Mouse (Mus musculus): ENCODE data around the gene Odf3l1. TPM values are rescaled to one million over a fixed set of nuclear protein-coding genes. Genes with fewer than 3 reads are reported as not detected.

The Odf3l1 gene
- total RNA-seq, 2 experiments from 2014 or later: not detected

DNA sequence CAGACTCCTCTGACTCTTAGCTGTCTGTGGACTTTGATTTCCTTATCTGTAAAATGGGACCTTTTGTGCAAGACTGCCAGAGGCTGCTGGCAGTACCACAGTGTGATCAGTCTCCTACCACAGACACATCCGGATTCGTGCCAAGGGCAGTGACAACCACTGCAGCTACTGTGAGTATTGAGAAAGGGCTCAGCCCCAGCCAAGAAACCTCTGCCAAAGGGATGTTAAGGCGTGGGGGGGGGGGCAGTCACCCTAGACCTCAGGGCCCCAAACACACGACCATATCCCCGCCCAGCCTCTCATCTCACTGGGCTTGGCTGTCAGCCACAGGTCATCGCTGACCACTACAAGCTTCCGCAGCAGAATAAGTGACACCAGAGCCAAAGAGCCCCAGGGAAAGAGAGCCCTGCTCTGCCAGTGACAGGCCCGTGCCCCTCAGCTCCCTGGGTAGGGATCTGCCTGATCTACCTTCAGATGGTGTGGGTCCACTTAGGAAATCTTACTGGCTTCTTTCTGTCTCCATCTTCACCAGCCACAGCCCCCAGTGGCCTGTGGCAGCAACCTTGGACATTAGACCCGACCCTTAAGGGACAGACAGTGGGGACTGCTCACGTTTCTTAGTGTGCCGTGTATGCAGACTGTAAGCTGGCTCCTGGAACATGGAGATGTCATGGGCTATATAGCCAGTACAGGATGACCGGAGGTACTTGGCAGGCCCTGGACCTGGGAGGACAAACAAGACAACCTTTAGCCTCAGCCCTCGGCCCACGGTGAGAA lies 14.2 kb downstream of the Odf3l1 start:
- peak; percentile 23 to 36 for DNase-seq
- intact Hi-C loops (cut with DNase I): no loop called here

GRCm38 (mm10) chr9:56847523-56847922 lies 17.0 kb downstream of the Odf3l1 start:
- intact Hi-C loops (cut with DNase I): no loop called here

GRCm38 (mm10) chr9:56844644-56845043 lies 19.8 kb downstream of the Odf3l1 start:
- DNase-seq: no peak
- intact Hi-C loops (cut with DNase I): no loop called here

More at GRCm38 (mm10) chr9:56847523-56847922, 17.0 kb downstream of the Odf3l1 start:
- peak; percentile 54 to 61 for DNase-seq

DNA sequence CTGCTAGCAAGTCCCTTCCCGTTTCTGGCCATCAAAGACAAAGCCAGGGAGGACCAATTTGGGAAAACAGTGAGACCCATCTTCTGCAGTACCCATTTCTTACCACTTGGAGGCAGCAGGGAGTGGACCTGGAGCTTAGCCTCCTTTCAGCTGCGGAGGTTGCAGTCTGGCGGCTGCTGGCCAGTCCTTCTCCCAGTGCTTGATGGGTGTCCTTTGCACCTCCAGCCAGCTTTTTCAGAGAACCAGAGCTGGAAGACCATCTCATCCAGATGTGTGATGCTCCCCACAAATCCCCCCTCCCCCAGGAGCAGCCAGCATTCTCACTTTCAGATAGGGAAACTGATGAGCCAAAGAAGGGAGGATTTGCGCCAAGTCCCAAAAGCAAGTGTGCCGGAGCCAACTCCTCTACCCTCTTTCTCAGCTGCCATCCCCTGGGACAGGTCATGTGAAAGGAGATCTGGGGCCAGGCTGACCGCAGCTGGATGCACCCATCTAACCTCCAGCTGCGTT lies 20.7 kb downstream of the Odf3l1 start:
- DNase-seq: peak in 1 of 2 experiments; percentile 73
- intact Hi-C loops (cut with DNase I): loop anchor here (2.0 kb wide), 1 partner anchor 45 kb away; no protein-coding TSS in a partner anchor

DNA sequence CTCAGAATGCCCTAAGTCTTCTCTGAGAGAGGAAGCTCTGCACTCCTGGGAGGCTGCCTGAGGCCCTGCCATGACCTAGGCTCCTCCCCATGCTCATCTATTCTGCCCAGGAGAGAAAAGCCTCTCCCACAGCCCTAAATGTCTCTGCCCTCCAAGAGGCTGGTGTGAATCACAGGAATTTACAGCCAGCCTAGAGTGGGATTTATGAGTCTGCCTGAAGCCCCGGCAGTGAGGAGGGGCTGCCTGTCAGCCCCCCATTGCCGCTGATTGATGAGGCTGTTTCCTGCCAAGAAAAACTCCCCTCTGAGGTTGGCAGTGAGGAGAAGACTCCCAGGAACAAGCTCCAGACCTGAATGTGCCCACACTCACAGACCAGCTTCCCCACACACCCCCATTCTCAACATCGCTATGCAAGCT lies 22.2 kb downstream of the Odf3l1 start:
- intact Hi-C loops (cut with DNase I): loop anchor here (2.0 kb wide), 1 partner anchor 46 kb away; no protein-coding TSS in a partner anchor
- no peak for DNase-seq

- no peak for DNase-seq
- intact Hi-C loops (cut with DNase I): loop anchor here (2.0 kb wide), 1 partner anchor 47 kb away; no protein-coding TSS in a partner anchor
Observed at GRCm38 (mm10) chr9:56841864-56842263, 22.6 kb downstream of the Odf3l1 start.

DNA sequence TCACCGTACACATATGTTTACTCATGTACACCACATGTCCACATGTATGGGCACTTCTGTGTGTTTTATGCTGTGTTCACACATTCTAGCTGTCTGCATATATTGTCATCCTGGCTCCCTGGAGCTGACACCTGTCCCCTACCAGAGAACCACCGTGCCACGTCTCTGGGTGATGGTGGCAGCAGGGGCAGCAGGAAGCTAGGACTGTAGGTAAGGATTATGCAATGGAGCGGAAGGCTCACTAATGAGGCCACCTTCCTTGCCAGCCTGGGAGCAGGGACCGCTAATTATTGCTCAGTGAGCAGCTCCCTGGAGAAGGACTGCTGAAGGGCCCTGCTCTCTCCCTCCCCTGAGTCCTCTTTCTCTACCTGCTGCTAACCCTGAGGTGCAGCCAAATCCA lies 23.8 kb downstream of the Odf3l1 start:
- no peak for DNase-seq

GRCm38 (mm10) chr9:56835152-56835551 lies 29.3 kb downstream of the Odf3l1 start:
- intact Hi-C loops (cut with DNase I): no loop called here
- DNase-seq: no peak

More for the DNA sequence above, 23.8 kb downstream of the Odf3l1 start:
- intact Hi-C loops (cut with DNase I): no loop called here

- DNase-seq: peak in 1 of 2 experiments; percentile 36
Observed at GRCm38 (mm10) chr9:56832900-56833299, 31.6 kb downstream of the Odf3l1 start.

DNA sequence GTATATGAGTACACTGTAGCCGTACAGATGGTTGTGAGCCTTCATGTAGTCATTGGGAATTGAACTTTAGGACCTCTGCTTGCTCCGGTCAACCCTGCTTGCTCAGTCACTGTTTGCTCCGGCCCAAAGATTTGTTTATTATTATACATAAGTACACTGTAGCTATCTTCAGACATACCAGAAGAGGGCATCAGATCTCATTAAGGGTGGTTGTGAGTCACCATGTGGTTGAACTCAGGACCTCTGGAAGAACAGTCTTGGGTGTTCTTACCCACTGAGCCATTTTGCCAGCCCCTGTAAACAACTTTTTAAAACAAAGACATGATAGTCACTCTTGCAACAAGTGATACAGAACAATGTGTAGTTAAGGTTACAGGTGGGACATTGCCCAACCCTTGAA lies 32.6 kb downstream of the Odf3l1 start:
- DNase-seq: no peak
- intact Hi-C loops (cut with DNase I): no loop called here

More at GRCm38 (mm10) chr9:56832900-56833299, 31.6 kb downstream of the Odf3l1 start:
- intact Hi-C loops (cut with DNase I): no loop called here

GRCm38 (mm10) chr9:56830162-56830561 lies 34.3 kb downstream of the Odf3l1 start:
- DNase-seq: peak; percentile 31 to 36
- intact Hi-C loops (cut with DNase I): no loop called here

GRCm38 (mm10) chr9:56828841-56829240 lies 35.6 kb downstream of the Odf3l1 start:
- intact Hi-C loops (cut with DNase I): no loop called here

GRCm38 (mm10) chr9:56828146-56828545 lies 36.3 kb downstream of the Odf3l1 start:
- intact Hi-C loops (cut with DNase I): no loop called here
- DNase-seq: no peak

More at GRCm38 (mm10) chr9:56828841-56829240, 35.6 kb downstream of the Odf3l1 start:
- DNase-seq: no peak

- intact Hi-C loops (cut with DNase I): no loop called here
- no peak for DNase-seq
Observed at GRCm38 (mm10) chr9:56825476-56826213, 38.8 kb downstream of the Odf3l1 start.

DNA sequence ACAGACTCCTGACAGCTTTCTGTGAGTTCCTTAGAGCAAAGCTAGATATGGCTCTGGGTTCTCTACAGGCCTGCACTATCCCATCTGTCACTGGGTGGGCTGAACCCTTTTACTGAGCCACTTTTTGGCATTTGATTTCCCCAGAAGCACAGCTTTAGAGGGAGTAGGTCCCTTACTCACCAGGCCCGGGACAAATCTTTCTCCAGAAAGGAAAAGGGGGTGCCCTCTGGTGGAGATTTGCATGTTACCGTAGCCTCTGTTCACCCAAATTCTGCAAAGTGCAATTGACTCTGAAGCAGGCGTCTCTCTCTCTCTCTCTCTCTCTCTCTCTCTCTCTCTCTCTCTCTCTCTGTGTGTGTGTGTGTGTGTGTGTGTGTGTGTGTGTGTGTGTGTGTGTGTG lies 39.6 kb downstream of the Odf3l1 start:
- no peak for DNase-seq
- intact Hi-C loops (cut with DNase I): no loop called here

DNA sequence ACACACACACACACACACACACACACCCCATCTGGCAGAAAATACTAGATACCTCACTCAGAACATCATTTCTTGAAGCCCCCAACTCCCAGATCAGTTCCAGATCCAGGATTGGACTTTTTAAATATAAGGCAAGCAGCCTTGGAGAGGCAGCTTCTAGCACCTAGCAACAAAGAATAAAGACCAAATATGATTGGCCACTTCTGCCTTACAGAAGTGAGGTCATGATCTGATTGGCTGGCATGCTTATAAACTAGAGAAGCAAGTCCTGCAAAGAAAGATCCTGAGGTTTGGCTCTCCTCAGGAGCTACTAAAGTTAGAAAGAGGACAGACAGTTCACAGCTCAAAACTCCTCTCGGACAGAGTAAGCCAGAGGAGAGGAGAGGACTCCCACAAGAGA lies 53.6 kb downstream of the Odf3l1 start:
- intact Hi-C loops (cut with DNase I): no loop called here
- DNase-seq: no peak

DNA sequence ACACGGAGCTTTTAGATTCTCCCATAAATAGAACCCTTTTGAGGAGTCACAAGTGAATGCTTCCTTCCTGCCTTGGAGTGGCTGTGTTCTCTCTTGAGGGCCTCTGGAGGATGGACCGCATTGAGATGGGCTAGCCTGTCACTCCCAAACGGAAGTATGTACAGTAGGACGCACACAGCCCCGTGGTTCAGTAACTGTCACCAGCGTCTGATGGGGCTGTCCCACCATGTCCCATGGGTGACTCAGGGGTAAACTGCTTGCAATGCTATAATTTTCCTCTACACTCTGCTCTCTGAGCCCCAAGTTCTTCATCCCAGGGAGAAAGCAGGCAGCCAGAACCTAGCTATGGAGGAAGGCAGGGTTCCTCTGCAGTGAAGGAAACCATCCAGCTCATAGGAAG lies 56.5 kb downstream of the Odf3l1 start:
- DNase-seq: no peak
- intact Hi-C loops (cut with DNase I): no loop called here

GRCm38 (mm10) chr9:56803146-56803545 lies 61.3 kb downstream of the Odf3l1 start:
- intact Hi-C loops (cut with DNase I): no loop called here

More at GRCm38 (mm10) chr9:56803146-56803545, 61.3 kb downstream of the Odf3l1 start:
- DNase-seq: no peak

Measured in gastrocnemius, postnatal 36 days (tissue).